In the genomic region with DNA sequence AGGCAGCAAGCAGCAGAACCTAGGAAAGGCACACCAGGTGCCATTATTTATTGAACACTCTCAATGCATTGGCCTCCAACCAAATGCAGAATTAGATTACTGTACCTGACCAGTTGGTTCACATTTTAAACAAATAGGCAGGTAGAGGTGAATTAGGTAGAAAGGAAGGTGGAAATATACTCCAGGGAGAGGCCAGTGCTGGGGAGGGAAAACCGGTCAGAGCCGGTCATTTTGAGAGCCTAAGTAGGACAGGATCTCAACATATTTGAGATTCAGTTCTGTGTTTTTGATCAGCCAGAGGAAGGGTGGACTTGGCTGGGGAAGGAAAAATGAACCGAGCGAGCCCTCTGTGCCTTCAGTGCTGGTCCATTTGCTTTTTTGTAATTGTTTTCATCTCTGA, we compare ENCODE assay signal across 25 mouse cellular contexts.
DNase-seq lines count a peak whose midpoint lies in the region; ATAC-seq lines count a peak whose summit lies in the region.
"Had no signal": no experiment of that assay in that cellular context is flagged by ENCODE, and none has a peak within 500 bp of the region (broad histone marks: within the 10 kb centered on the region; RNA-seq: fewer than 3 reads in every experiment).

No protein-coding gene starts in this region.

- no peak overlapping the region for H3K4me3 ChIP-seq in kidney, embryonic 14.5 days (ENCODE audit: low read length)
- H3K4me3 ChIP-seq: forebrain, embryonic 13.5 days; hindbrain, embryonic 12.5 days; left cerebral cortex, adult 2 months; limb, embryonic 13.5 days; midbrain, embryonic 13.5 days; stomach, embryonic 15.5 days had no signal

- H3K27ac ChIP-seq in kidney, embryonic 14.5 days (ENCODE audit: low read depth, low read length), result no peak overlapping the region
- H3K27ac ChIP-seq: forebrain, embryonic 13.5 days; hindbrain, embryonic 12.5 days; left cerebral cortex, adult 2 months; limb, embryonic 13.5 days; macrophage; midbrain, embryonic 13.5 days; stomach, embryonic 15.5 days had no signal

- no peaks in the 10 kb centered on the region for H3K27me3 ChIP-seq in kidney, embryonic 14.5 days (ENCODE audit: control insufficient read depth, insufficient read depth, low read length)
- H3K27me3 ChIP-seq: CH12.LX; forebrain, embryonic 13.5 days; hindbrain, embryonic 12.5 days; limb, embryonic 13.5 days; midbrain, embryonic 13.5 days; stomach, embryonic 15.5 days had no signal

- 92% methylated on average over 4 of the region's 4 CpGs for WGBS in kidney, embryonic 14.5 days

- H3K36me3 ChIP-seq in kidney, embryonic 14.5 days (ENCODE audit: control insufficient read depth, insufficient read depth, low read length), result no peaks in the 10 kb centered on the region
- H3K36me3 ChIP-seq: hindbrain, embryonic 12.5 days; limb, embryonic 13.5 days; midbrain, embryonic 13.5 days; stomach, embryonic 15.5 days had no signal

- H3K4me2 ChIP-seq in kidney, embryonic 14.5 days (replicated peaks; ENCODE audit: low read depth, low read length), result no peak overlapping the region
- H3K4me2 ChIP-seq: forebrain, embryonic 13.5 days; heart, embryonic 11.5 days; hindbrain, embryonic 12.5 days; limb, embryonic 13.5 days; liver, embryonic 11.5 days; midbrain, embryonic 13.5 days; stomach, embryonic 15.5 days had no signal

- ATAC-seq in kidney, embryonic 14.5 days (ENCODE audit: low FRiP score, low TSS enrichment), result no peak
- ATAC-seq: forebrain, embryonic 13.5 days; intestine, embryonic 16.5 days; midbrain, embryonic 13.5 days had no signal

- DNase-seq in kidney, adult 11 months, result peak; percentile 72
- DNase-seq in lung, postnatal 36 days, result peak; percentile 46
- no peak for DNase-seq in lung, postnatal 14 days
- peak; percentile 60 to 74 for DNase-seq in kidney, postnatal 25 days
- no peak for DNase-seq in frontal cortex, postnatal 10 days (ENCODE audit: low spot score in 2 of 2)
- DNase-seq in left cerebral cortex, adult 11 months (ENCODE audit: low spot score), result no peak
- DNase-seq: adrenal gland, adult 8-10 months; cerebellum, adult 8-10 months; gastrocnemius, postnatal 14 days; heart, postnatal 36 days; retina, postnatal 1 day; right cerebral cortex, postnatal 14 days; thymus, postnatal 14 days had no signal

- H3K4me1 ChIP-seq in kidney, embryonic 14.5 days (ENCODE audit: control insufficient read depth, insufficient read depth, low read length), result peaks cover 6% of the 10 kb centered on the region; the same call in 1 of the 2 replicates
- H3K4me1 ChIP-seq: stomach, embryonic 15.5 days had no signal

- no peaks in the 10 kb centered on the region for H3K9me3 ChIP-seq in kidney, embryonic 14.5 days (ENCODE audit: control insufficient read depth, low read length)
- H3K9me3 ChIP-seq: forebrain, embryonic 13.5 days; hindbrain, embryonic 12.5 days; limb, embryonic 13.5 days; midbrain, embryonic 13.5 days; stomach, embryonic 15.5 days had no signal

- no peak overlapping the region for H3K9ac ChIP-seq in kidney, embryonic 14.5 days (ENCODE audit: low read depth, low read length)
- H3K9ac ChIP-seq: forebrain, embryonic 13.5 days; hindbrain, embryonic 12.5 days; limb, embryonic 13.5 days; midbrain, embryonic 13.5 days; stomach, embryonic 15.5 days had no signal

Comparison
In these comparisons a context has a peak if more than half of its experiments do, and no peak if none do; other contexts are left out.
1. DNase-seq: peak in kidney, adult 11 months (single experiment), lung, postnatal 36 days (single experiment) and kidney, postnatal 25 days (2 of 2); none in lung, postnatal 14 days (single experiment), frontal cortex, postnatal 10 days (0 of 2) and left cerebral cortex, adult 11 months (single experiment).